Mouse (Mus musculus) adrenal gland, postnatal 10 days (tissue): ENCODE data around the gene Ubxn1. TPM values are rescaled to one million over a fixed set of nuclear protein-coding genes. Genes with fewer than 3 reads are reported as not detected.

Experiments
- DNase-seq: peaks from one replicate; pipeline ENCODE4 v3.0.0; 2021; ENCODE audit warnings: mixed read lengths
- microRNA-seq: library from miRNA; unstranded; fragments of <30 nt; microRNA quantifications from one replicate; pipeline ENCODE4 v1.2.0, GENCODE M21; 2021
- total RNA-seq, 2 experiments: library from RNA; stranded (reverse); gene quantifications; 2 replicates each; pipeline ENCODE4 v1.2.3; 2021

The Ubxn1 gene
- total RNA-seq, 2 experiments from 2014 or later = 193 to 217 TPM

GRCm38 (mm10) chr19:8897865-8898495 lies 26.7 kb downstream of the Ubxn1 start, which contains the start of gene Ganab:
Gene Ganab, plus strand, starts transcription at chr19:8898071.
- DNase-seq = peak; percentile 96

- DNase-seq = no peak
Observed at GRCm38 (mm10) chr19:8898576-8898975, 27.3 kb downstream of the Ubxn1 start.

- no peak for DNase-seq
Observed at GRCm38 (mm10) chr19:8899079-8899478, 27.8 kb downstream of the Ubxn1 start.

DNA sequence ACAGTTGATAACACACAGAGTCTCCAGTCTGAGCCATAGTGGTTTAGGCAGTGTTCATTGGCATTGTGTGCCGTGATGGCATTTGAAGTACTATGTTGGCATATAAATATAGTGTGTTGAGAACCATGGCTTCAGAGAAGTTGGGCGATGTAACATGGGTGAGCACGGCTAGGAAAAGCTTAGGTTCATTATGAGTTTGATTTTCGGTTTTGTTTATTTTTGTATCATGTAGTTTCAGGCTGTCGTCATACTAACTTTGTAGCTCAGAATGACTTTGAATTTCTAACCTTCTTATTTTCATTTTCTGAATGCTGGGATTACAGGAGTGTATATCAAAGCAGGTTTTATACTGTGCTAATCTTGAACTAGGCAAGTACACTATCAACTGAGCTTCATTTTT lies 32.1 kb downstream of the Ubxn1 start:
- DNase-seq = no peak

DNA sequence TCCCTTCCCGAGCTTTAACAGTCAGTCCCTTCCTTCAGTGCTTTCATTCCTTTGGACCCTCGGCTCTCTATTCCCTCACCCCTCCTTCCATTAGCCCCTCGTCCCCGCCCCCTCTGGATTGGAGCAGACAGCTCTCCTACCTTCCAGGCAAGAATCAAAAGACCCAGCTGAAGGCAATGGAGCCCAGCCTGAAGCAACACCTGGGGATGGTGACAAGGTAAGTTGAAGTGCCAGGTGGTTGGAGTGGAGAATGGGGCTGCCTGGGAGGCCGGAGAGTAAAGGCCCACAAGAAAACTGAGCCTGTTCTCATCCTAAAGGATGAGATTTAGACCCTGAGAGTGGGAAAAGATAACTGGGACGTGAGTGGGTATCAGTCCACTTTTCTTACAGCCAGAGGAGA lies 37.2 kb downstream of the Ubxn1 start:
- no peak for DNase-seq

GRCm38 (mm10) chr19:8911810-8912209 lies 40.5 kb downstream of the Ubxn1 start:
- DNase-seq = no peak

DNA sequence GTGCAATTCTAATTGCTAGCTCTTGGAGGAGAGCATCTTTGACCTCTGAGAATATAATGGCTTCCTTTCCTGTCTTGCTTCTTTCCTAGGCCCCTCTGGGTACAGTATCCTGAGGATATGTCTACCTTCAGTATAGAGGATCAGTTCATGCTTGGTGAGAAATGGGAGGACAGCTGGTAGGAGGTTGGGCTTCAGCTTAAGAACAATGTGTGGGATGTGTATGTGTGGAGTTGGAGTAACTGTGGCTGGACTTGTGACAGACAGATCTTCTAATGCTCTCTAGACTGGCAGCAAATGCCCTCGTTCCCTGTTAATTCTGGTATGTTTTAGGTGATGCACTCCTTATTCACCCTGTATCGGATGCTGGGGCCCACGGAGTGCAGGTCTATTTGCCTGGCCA lies 42.9 kb downstream of the Ubxn1 start:
- no peak for DNase-seq

GRCm38 (mm10) chr19:8919000-8919399 lies 47.7 kb downstream of the Ubxn1 start:
- DNase-seq = no peak

GRCm38 (mm10) chr19:8919684-8920072 lies 48.4 kb downstream of the Ubxn1 start:
- no peak for DNase-seq

DNA sequence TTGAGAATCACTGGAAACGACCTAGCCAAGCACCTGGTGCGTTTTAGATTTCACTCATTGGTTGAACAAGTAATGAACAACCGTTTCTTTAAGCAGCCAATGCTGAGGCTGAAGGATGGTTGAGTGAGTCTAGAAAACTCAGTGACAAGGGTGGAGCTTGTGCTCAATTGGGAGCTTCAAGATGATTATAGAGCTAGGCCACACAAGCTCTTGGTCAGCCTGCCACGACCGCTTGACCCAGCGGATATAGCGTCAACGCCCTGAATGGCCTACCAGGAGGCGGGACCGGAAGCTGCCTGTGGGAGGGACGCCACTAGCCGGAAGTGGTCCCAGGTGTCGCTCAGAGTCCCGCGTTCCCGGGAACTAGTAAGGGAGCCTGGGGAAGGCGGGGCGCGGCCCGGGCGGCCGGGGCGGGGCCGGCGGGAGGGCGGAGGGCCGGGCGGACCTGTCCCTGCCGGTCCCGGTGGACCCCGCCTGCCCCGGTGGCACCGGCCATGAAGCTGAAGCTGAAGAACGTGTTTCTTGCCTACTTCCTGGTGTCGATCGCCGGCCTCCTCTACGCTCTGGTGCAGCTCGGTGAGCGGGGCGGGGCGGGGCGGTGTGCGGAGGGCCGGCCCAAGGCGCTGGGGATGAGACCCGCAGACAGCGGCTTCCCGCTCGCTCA lies 48.9 kb downstream of the Ubxn1 start, which contains the start of gene B3gat3:
B3gat3 (plus strand) TSS at position 302 of the 664 bp plus-strand sequence.
- peak; percentile 97 for DNase-seq

GRCm38 (mm10) chr19:8920836-8921291 lies 49.6 kb downstream of the Ubxn1 start:
- DNase-seq = peak; percentile 50

GRCm38 (mm10) chr19:8921741-8922140 lies 50.4 kb downstream of the Ubxn1 start:
- peak; percentile 38 for DNase-seq

Small RNA genes lying within 50 kb of the gene (microRNA-seq; reads per million reads assigned to microRNA genes)
- not detected for gene Mir5136

Other genes starting within 250 kb of the Ubxn1 start
- gene Chrm1, start 207.7 kb upstream of the Ubxn1 start, total RNA-seq = 1 to 10 TPM; 2.1 to 2.5 TPM
- gene Slc3a2, start 148.1 kb upstream of the Ubxn1 start, total RNA-seq = 100 to 1,000 TPM in 1 of 2 experiments, 10 to 100 TPM in 1; 97.4 to 178 TPM
- gene Wdr74, start 135.7 kb upstream of the Ubxn1 start, total RNA-seq = 10 to 100 TPM; 51.1 to 58.8 TPM
- gene 1700092M07Rik, start 130.8 kb upstream of the Ubxn1 start, total RNA-seq = 1 to 10 TPM; 1.3 to 3.1 TPM
- gene Stx5a, start 130.1 kb upstream of the Ubxn1 start, total RNA-seq = 10 to 100 TPM; 73.8 to 75.8 TPM
- gene Nxf1, start 114.4 kb upstream of the Ubxn1 start, total RNA-seq = 100 to 1,000 TPM in 1 of 2 experiments, 10 to 100 TPM in 1; 88.6 to 107 TPM
- 100 to 1,000 TPM; 101 to 127 TPM for gene Tmem223, start 100.5 kb upstream of the Ubxn1 start, total RNA-seq
- 10 to 100 TPM; 48.6 to 50.0 TPM for gene Tmem179b, start 97.0 kb upstream of the Ubxn1 start, total RNA-seq
- 10 to 100 TPM; 12.4 to 19.5 TPM for gene Taf6l, start 85.1 kb upstream of the Ubxn1 start, total RNA-seq
- gene Polr2g, start 72.9 kb upstream of the Ubxn1 start, total RNA-seq = 10 to 100 TPM; 81.3 to 90.4 TPM
- 1 to 10 TPM; 2.0 to 2.3 TPM for gene Zbtb3, start 68.9 kb upstream of the Ubxn1 start, total RNA-seq
- gene Ttc9c, start 52.2 kb upstream of the Ubxn1 start, total RNA-seq = 10 to 100 TPM; 25.7 to 30.7 TPM
- gene Hnrnpul2, start 51.5 kb upstream of the Ubxn1 start, total RNA-seq = 10 to 100 TPM; 58.0 to 62.7 TPM
- not detected for gene AC129217.1, start 41.7 kb upstream of the Ubxn1 start, total RNA-seq
- gene Bscl2, start 34.0 kb upstream of the Ubxn1 start, total RNA-seq = 100 to 1,000 TPM; 157 to 160 TPM
- gene Gng3, start 32.3 kb upstream of the Ubxn1 start, total RNA-seq = 1 to 10 TPM; 5.8 to 9.8 TPM
- gene Lrrn4cl, start 20.7 kb upstream of the Ubxn1 start, total RNA-seq = 1 to 10 TPM; 5.5 to 6.1 TPM
- 10 to 100 TPM; 69.1 to 79.0 TPM for gene Uqcc3, start 9.4 kb downstream of the Ubxn1 start, total RNA-seq
- 10 to 100 TPM in 1 of 2 experiments, 1 to 10 TPM in 1; 7.4 to 10.7 TPM for gene Lbhd1, start 12.2 kb downstream of the Ubxn1 start, total RNA-seq
- not detected for gene Gm49403, start 12.4 kb downstream of the Ubxn1 start, total RNA-seq
- gene 1810009A15Rik, start 17.4 kb downstream of the Ubxn1 start, total RNA-seq = 10 to 100 TPM; 31.5 to 31.9 TPM
- gene Gm49416, start 17.4 kb downstream of the Ubxn1 start, total RNA-seq = not detected
- gene Ints5, start 21.5 kb downstream of the Ubxn1 start, total RNA-seq = 10 to 100 TPM; 23.7 to 25.2 TPM
- gene Ganab, start 26.6 kb downstream of the Ubxn1 start, total RNA-seq = 100 to 1,000 TPM; 142 to 150 TPM
- gene B3gat3, start 48.9 kb downstream of the Ubxn1 start, total RNA-seq = 10 to 100 TPM; 55.1 to 59.3 TPM
- 10 to 100 TPM; 17.4 to 24.0 TPM for gene Rom1, start 57.9 kb downstream of the Ubxn1 start, total RNA-seq
- 10 to 100 TPM; 43.6 to 53.3 TPM for gene Eml3, start 58.1 kb downstream of the Ubxn1 start, total RNA-seq
- 100 to 1,000 TPM in 1 of 2 experiments, 10 to 100 TPM in 1; 94.8 to 111 TPM for gene Mta2, start 70.4 kb downstream of the Ubxn1 start, total RNA-seq
- 10 to 100 TPM; 17.4 to 19.3 TPM for gene Tut1, start 82.4 kb downstream of the Ubxn1 start, total RNA-seq
- gene Eef1g, start 95.5 kb downstream of the Ubxn1 start, total RNA-seq = 100 to 1,000 TPM; 355 to 407 TPM
- 100 to 1,000 TPM; 146 to 184 TPM for gene Ahnak, start 117.8 kb downstream of the Ubxn1 start, total RNA-seq
- 1 to 10 TPM in 1 of 2 experiments, not detected in 1; 3.9 TPM for gene Scgb1a1, start 216.5 kb downstream of the Ubxn1 start, total RNA-seq